In genomic region chr12:117403513-117404156, GRCm38 (mm10) we compare ENCODE assay signal across 8 mouse cellular contexts.
A peak's percentile ranks its signal among the peaks of the same experiment; 100 is the strongest.
DNase-seq lines count a peak whose midpoint lies in the region; ATAC-seq and TF ChIP-seq lines count a peak whose summit lies in the region.

No protein-coding gene starts in this region.

- no peak overlapping the region for H3K9ac ChIP-seq in MEL (ENCODE audit: control insufficient read depth, low read depth, low read length, poor library complexity, severe bottlenecking)
- H3K9ac ChIP-seq in forebrain, embryonic 16.5 days (replicated peaks; ENCODE audit: low read depth, low read length), result no peak overlapping the region
- no peak overlapping the region for H3K9ac ChIP-seq in hindbrain, embryonic 11.5 days (ENCODE audit: low read depth, low read length)

- peak; percentile 68 for ATAC-seq in cerebellum, adult (ENCODE audit: insufficient number of reproducible peaks, low FRiP score, low TSS enrichment)
- peak; percentile 80 for ATAC-seq in forebrain, embryonic 16.5 days
- no peak for ATAC-seq in hindbrain, embryonic 11.5 days (ENCODE audit: low FRiP score)

- H3K4me3 ChIP-seq in MEL (ENCODE audit: control insufficient read depth in 1 of 2, insufficient read depth in 1 of 2, low read depth in 2 of 2, low read length in 2 of 2), result no peak overlapping the region
- no peak overlapping the region for H3K4me3 ChIP-seq in forebrain, embryonic 16.5 days (replicated peaks; ENCODE audit: low read length)
- no peak overlapping the region for H3K4me3 ChIP-seq in hindbrain, embryonic 11.5 days (ENCODE audit: low read depth, low read length)
- no peak overlapping the region for H3K4me3 ChIP-seq in layer of hippocampus, adult 2 months

- no peak overlapping the region for H3K4me2 ChIP-seq in forebrain, embryonic 16.5 days (ENCODE audit: low read length)
- no peak overlapping the region for H3K4me2 ChIP-seq in hindbrain, embryonic 11.5 days (replicated peaks; ENCODE audit: low read depth, low read length)

- no peak overlapping the region for H3K27ac ChIP-seq in MEL (ENCODE audit: control insufficient read depth, low read depth, low read length)
- H3K27ac ChIP-seq in forebrain, embryonic 16.5 days (ENCODE audit: low read length), result no peak overlapping the region
- H3K27ac ChIP-seq in hindbrain, embryonic 11.5 days (ENCODE audit: low read depth, low read length), result no peak overlapping the region
- 0 out of 2 replicates have a peak overlapping the region, but pooled peaks have one; percentile 12 for H3K27ac ChIP-seq in layer of hippocampus, adult 2 months

- H3K27me3 ChIP-seq in MEL (ENCODE audit: control insufficient read depth in 1 of 2, insufficient read depth in 2 of 2, low read length in 2 of 2), result no peaks in the 10 kb centered on the region
- H3K27me3 ChIP-seq in forebrain, embryonic 16.5 days (replicated peaks; ENCODE audit: control insufficient read depth, insufficient read depth, low read length), result no peaks in the 10 kb centered on the region
- H3K27me3 ChIP-seq in hindbrain, embryonic 11.5 days (ENCODE audit: control insufficient read depth, insufficient read depth, low read length), result no peaks in the 10 kb centered on the region

- TF ChIP-seq CTCF in MEL (IDR thresholded peaks at IDR 0.05 in 2 of 3, conservative IDR thresholded peaks at IDR 0.05 in 1 of 3; ENCODE audit: control insufficient read depth in 1 of 3, insufficient read depth in 1 of 3, low read depth in 2 of 3, low read length in 3 of 3, poor library complexity in 1 of 3, severe bottlenecking in 1 of 3), result peak; percentile 8 to 26 (median 23); a peak in 4 of 6 replicates
- TF ChIP-seq CTCF in layer of hippocampus, adult 2 months (conservative IDR thresholded peaks at IDR 0.05), result peak; percentile 95

- no peaks in the 10 kb centered on the region; the same call in 1 of the 2 replicates for H3K9me3 ChIP-seq in MEL (replicated peaks; ENCODE audit: insufficient read depth, low read length)
- no peaks in the 10 kb centered on the region for H3K9me3 ChIP-seq in forebrain, embryonic 16.5 days (ENCODE audit: control insufficient read depth, low read length)
- H3K9me3 ChIP-seq in hindbrain, embryonic 11.5 days (ENCODE audit: control insufficient read depth, low read length), result no peaks in the 10 kb centered on the region

- no peak for TF ChIP-seq POLR2A in MEL (IDR thresholded peaks at IDR 0.05; ENCODE audit: control insufficient read depth in 1 of 2, insufficient read depth in 1 of 2, low read depth in 1 of 2, low read length in 2 of 2, poor library complexity in 1 of 2)

- no peaks in the 10 kb centered on the region for H3K36me3 ChIP-seq in MEL (ENCODE audit: control insufficient read depth in 1 of 2, insufficient read depth in 2 of 2, low read length in 2 of 2)
- no peaks in the 10 kb centered on the region for H3K36me3 ChIP-seq in forebrain, embryonic 16.5 days (ENCODE audit: control insufficient read depth, insufficient read depth)
- H3K36me3 ChIP-seq in hindbrain, embryonic 11.5 days (ENCODE audit: control insufficient read depth, insufficient read depth, low read length), result no peaks in the 10 kb centered on the region

- peak; percentile 9 for TF ChIP-seq RAD21 in MEL (IDR thresholded peaks at IDR 0.05; ENCODE audit: low read depth, low read length)

- no peaks in the 10 kb centered on the region for H3K4me1 ChIP-seq in MEL (ENCODE audit: control insufficient read depth in 1 of 2, insufficient read depth in 2 of 2, low read length in 2 of 2)
- H3K4me1 ChIP-seq in forebrain, embryonic 16.5 days (replicated peaks; ENCODE audit: control insufficient read depth, insufficient read depth, low read length), result no peaks in the 10 kb centered on the region
- H3K4me1 ChIP-seq in hindbrain, embryonic 11.5 days (replicated peaks; ENCODE audit: control insufficient read depth, insufficient read depth, low read length), result no peaks in the 10 kb centered on the region

- TF ChIP-seq EP300 in MEL (IDR thresholded peaks at IDR 0.05; ENCODE audit: low read depth in 1 of 2, low read length in 2 of 2), result no peak

- H3K79me2 ChIP-seq in MEL (ENCODE audit: control insufficient read depth, insufficient read depth, low read length, poor library complexity), result no peaks in the 10 kb centered on the region

- no peak for DNase-seq in MEL (ENCODE audit: low read depth, low spot score)
- peak; percentile 82 for DNase-seq in hindbrain, embryonic 11.5 days (ENCODE audit: low spot score)
- DNase-seq in layer of hippocampus, adult 2 months (ENCODE audit: low spot score in 2 of 2), result peak; percentile 80 to 85
- peak; percentile 88 for DNase-seq in lung, postnatal 10 days
- peak; percentile 89 for DNase-seq in retina, embryonic 14.5 days (ENCODE audit: low spot score)
- DNase-seq in thymus, postnatal 25 days, result peak; percentile 69

- WGBS in forebrain, embryonic 16.5 days, result 9% methylated on average over 7 of the region's 7 CpGs
- 11% methylated on average over 7 of the region's 7 CpGs for WGBS in hindbrain, embryonic 11.5 days

TF ChIP-seq in MEL, 35 proteins besides CTCF, POLR2A, EP300 and RAD21:
- TF ChIP-seq RCOR1 (IDR thresholded peaks at IDR 0.05; ENCODE audit: low read depth, low read length) (no peak), GATA1 (IDR thresholded peaks at IDR 0.05; ENCODE audit: low read depth, low read length) (no peak), MAFK (IDR thresholded peaks at IDR 0.05; ENCODE audit: borderline replicate concordance, low read depth, low read length) (no peak), ZNF384 (IDR thresholded peaks at IDR 0.05; ENCODE audit: low read depth, low read length) (no peak), NELFE (IDR thresholded peaks at IDR 0.05; ENCODE audit: low read depth, low read length) (no peak)
